Mouse (Mus musculus) MN1 (cell line): ENCODE measurements around the gene Olfr1118.
"Not testable (repeated sequence)": the region's sequence is repeated elsewhere in the genome, so short reads cannot be mapped to it uniquely, and the experiment has no call there.

Source experiments
- DNase-seq: peaks from one replicate; pipeline ENCODE4 v3.0.0-alpha.2; 2016; ENCODE audit warnings: low spot score

Gene Olfr1118

GRCm38 (mm10) chr2:87307281-87307680, at the start of gene Olfr1118:
TSS of gene Olfr1118 (plus strand) at chr2:87307581.
- DNase-seq: no peak

GRCm38 (mm10) chr2:87267234-87267633, 40.1 kb upstream of the Olfr1118 start, which contains the start of gene Olfr1116:
TSS of gene Olfr1116 (plus strand) at chr2:87267534.
- no peak for DNase-seq

GRCm38 (mm10) chr2:87293977-87294376, 13.4 kb upstream of the Olfr1118 start:
- DNase-seq: not testable (repeated sequence)

GRCm38 (mm10) chr2:87354515-87354914, 47.1 kb downstream of the Olfr1118 start, which contains the start of gene Olfr1120:
TSS of gene Olfr1120 (plus strand) at chr2:87354815.
- DNase-seq: no peak

- DNase-seq: not testable (repeated sequence)
These were observed 52.7 kb downstream of the Olfr1118 start for GRCm38 (mm10) chr2:87360121-87360520.
